Mouse (Mus musculus): Measurements from ENCODE around the gene Otogl. TPM values are rescaled to one million over a fixed set of nuclear protein-coding genes. Genes with fewer than 3 reads are reported as not detected.
A peak's percentile ranks its signal among the peaks of the same experiment; 100 is the strongest.

The Otogl gene
- polyA plus RNA-seq, 1 experiment = 0.05 TPM

GRCm38 (mm10) chr10:107890400-107890799 is 21.5 kb downstream of the Otogl start:
- TF ChIP-seq POLR2A (IDR thresholded peaks at IDR 0.05; ENCODE audit: low read depth, low read length) (no peak), CTCF (IDR thresholded peaks at IDR 0.05; ENCODE audit: borderline replicate concordance, insufficient read depth, low read length) (no peak)
- Histone ChIP-seq H3K4me1 (ENCODE audit: control insufficient read depth, insufficient read depth, low read length) (no peaks in the 10 kb centered on the region), H3K27ac (ENCODE audit: insufficient read depth, low read length) (no peak overlapping the region), H3K4me3 (ENCODE audit: insufficient read depth, low read length) (no peak overlapping the region)

DNA sequence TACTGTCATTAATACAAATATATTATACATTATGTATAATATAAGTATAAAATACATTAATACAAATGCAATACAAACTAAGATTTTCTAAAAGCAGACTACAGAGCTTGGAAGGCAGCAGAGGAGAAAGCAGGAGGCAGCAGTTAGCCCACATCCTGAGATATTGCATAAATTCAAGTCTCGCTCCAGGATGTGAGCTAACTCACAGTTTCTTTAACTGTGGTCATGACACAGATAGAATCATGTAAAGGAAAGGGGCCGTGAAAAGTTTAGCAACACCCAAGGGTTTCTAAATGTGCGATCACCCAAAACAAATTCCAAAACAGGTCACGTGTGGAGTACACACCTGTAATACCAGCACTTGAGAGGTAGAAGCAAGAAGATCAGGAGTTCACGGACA is 39.4 kb downstream of the Otogl start:
- no peaks in the 10 kb centered on the region; the same call in 1 of the 2 replicates for H3K4me1 ChIP-seq (ENCODE audit: control insufficient read depth, insufficient read depth, low read length)
- no peak overlapping the region for H3K27ac ChIP-seq (ENCODE audit: insufficient read depth, low read length)
- H3K4me3 ChIP-seq (ENCODE audit: insufficient read depth, low read length) = no peak overlapping the region
- TF ChIP-seq CTCF (IDR thresholded peaks at IDR 0.05; ENCODE audit: borderline replicate concordance, insufficient read depth, low read length) (no peak), POLR2A (IDR thresholded peaks at IDR 0.05; ENCODE audit: low read depth, low read length) (no peak)

DNA sequence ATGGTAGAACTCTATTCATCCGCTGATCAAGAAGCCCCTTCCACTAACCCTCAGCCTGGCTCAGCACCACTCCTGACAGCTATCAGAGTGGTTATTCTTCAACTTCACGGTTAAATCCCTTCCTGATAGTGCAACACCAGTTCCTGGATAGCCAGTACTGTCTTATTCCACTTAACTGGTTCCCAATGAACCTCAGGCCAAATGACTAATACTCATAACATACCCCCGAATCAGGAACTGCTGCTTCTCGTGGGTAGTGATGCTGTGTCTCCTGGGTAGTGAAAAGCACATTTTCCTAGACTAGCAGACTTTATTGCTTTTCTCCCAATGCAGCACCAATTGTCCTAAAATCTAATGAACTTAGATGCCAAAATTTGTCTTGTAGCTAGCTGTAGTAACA is 39.8 kb downstream of the Otogl start:
- Histone ChIP-seq H3K4me3 (ENCODE audit: insufficient read depth, low read length) (no peak overlapping the region), H3K27ac (ENCODE audit: insufficient read depth, low read length) (no peak overlapping the region), H3K4me1 (ENCODE audit: control insufficient read depth, insufficient read depth, low read length) (no peaks in the 10 kb centered on the region; the same call in 1 of the 2 replicates)
- TF ChIP-seq POLR2A (IDR thresholded peaks at IDR 0.05; ENCODE audit: low read depth, low read length) (no peak), CTCF (IDR thresholded peaks at IDR 0.05; ENCODE audit: borderline replicate concordance, insufficient read depth, low read length) (no peak)

DNA sequence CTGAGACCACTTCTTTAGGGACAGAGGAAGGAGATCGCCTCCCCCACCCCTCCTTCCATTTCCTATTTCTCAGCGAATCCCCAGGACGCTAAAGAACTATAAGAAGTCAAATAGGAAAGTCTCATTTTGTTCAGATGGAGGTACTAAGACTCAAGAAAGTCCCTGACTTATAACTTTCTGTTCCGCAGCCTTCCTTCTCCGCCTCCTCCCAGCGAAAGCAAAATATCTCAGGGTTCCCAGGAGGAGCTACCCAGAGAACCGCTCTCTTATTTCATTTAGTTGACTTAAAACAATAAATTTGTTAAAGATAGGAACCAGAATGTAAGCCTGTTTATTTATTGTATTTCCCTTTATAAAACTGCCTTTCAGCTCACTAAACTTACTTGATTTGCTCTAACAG is 41.4 kb downstream of the Otogl start:
- TF ChIP-seq POLR2A (IDR thresholded peaks at IDR 0.05; ENCODE audit: low read depth, low read length) (no peak), CTCF (IDR thresholded peaks at IDR 0.05; ENCODE audit: borderline replicate concordance, insufficient read depth, low read length) (no peak)
- Histone ChIP-seq H3K4me1 (ENCODE audit: control insufficient read depth, insufficient read depth, low read length) (no peaks in the 10 kb centered on the region; the same call in 1 of the 2 replicates), H3K27ac (ENCODE audit: insufficient read depth, low read length) (no peak overlapping the region)

DNA sequence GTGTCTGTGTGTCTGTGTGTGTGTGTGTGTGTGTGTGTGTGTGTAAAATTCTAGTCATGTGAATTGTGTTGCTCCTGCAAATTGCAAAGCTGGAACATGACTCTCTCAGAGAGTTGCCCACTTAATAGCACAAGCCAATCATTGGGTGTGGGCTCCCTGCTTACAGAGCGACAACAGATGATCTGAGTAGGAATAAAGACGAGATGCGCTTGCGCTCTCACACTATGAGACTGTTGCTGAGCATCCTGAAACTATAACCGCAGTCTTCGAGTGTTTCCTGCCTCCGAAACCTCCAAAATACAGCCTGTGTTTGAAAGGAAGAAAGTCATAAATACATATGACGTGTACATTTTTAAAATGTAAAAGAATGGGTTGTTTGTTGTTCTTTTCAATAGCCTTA is 43.0 kb downstream of the Otogl start:
- Histone ChIP-seq H3K27ac (ENCODE audit: insufficient read depth, low read length) (no peak overlapping the region), H3K4me3 (ENCODE audit: insufficient read depth, low read length) (no peak overlapping the region), H3K4me1 (ENCODE audit: control insufficient read depth, insufficient read depth, low read length) (no peaks in the 10 kb centered on the region; the same call in 1 of the 2 replicates)
- no peak for TF ChIP-seq POLR2A (IDR thresholded peaks at IDR 0.05; ENCODE audit: low read depth, low read length)
- no peak for TF ChIP-seq CTCF (IDR thresholded peaks at IDR 0.05; ENCODE audit: borderline replicate concordance, insufficient read depth, low read length)

More for the DNA sequence above, 41.4 kb downstream of the Otogl start:
- no peak overlapping the region for H3K4me3 ChIP-seq (ENCODE audit: insufficient read depth, low read length)

- H3K27ac ChIP-seq (ENCODE audit: insufficient read depth, low read length) = no peak overlapping the region
- TF ChIP-seq CTCF (IDR thresholded peaks at IDR 0.05; ENCODE audit: borderline replicate concordance, insufficient read depth, low read length) = no peak
- no peak for TF ChIP-seq POLR2A (IDR thresholded peaks at IDR 0.05; ENCODE audit: low read depth, low read length)
- no peaks in the 10 kb centered on the region; the same call in 1 of the 2 replicates for H3K4me1 ChIP-seq (ENCODE audit: control insufficient read depth, insufficient read depth, low read length)
- no peak overlapping the region for H3K4me3 ChIP-seq (ENCODE audit: insufficient read depth, low read length)
Measured at GRCm38 (mm10) chr10:107867414-107867813, 44.5 kb downstream of the Otogl start.

- H3K27ac ChIP-seq (ENCODE audit: insufficient read depth, low read length) = no peak overlapping the region
- H3K4me3 ChIP-seq (ENCODE audit: insufficient read depth, low read length) = no peak overlapping the region
- no peaks in the 10 kb centered on the region for H3K4me1 ChIP-seq (ENCODE audit: control insufficient read depth, insufficient read depth, low read length)
- TF ChIP-seq CTCF (IDR thresholded peaks at IDR 0.05; ENCODE audit: borderline replicate concordance, insufficient read depth, low read length) = no peak
- TF ChIP-seq POLR2A (IDR thresholded peaks at IDR 0.05; ENCODE audit: low read depth, low read length) = no peak
Measured at GRCm38 (mm10) chr10:107860235-107860917, 51.6 kb downstream of the Otogl start.

GRCm38 (mm10) chr10:107859220-107859619 is 52.7 kb downstream of the Otogl start:
- no peak overlapping the region for H3K27ac ChIP-seq (ENCODE audit: insufficient read depth, low read length)
- no peak overlapping the region for H3K4me3 ChIP-seq (ENCODE audit: insufficient read depth, low read length)
- TF ChIP-seq POLR2A (IDR thresholded peaks at IDR 0.05; ENCODE audit: low read depth, low read length) (no peak), CTCF (IDR thresholded peaks at IDR 0.05; ENCODE audit: borderline replicate concordance, insufficient read depth, low read length) (no peak)
- no peaks in the 10 kb centered on the region for H3K4me1 ChIP-seq (ENCODE audit: control insufficient read depth, insufficient read depth, low read length)

- H3K4me1 ChIP-seq (ENCODE audit: control insufficient read depth, insufficient read depth, low read length) = no peaks in the 10 kb centered on the region
- peak; percentile 17; the same call in 1 of the 2 replicates for TF ChIP-seq CTCF (IDR thresholded peaks at IDR 0.05; ENCODE audit: borderline replicate concordance, insufficient read depth, low read length)
- no peak for TF ChIP-seq POLR2A (IDR thresholded peaks at IDR 0.05; ENCODE audit: low read depth, low read length)
- no peak overlapping the region for H3K27ac ChIP-seq (ENCODE audit: insufficient read depth, low read length)
- no peak overlapping the region for H3K4me3 ChIP-seq (ENCODE audit: insufficient read depth, low read length)
Measured at GRCm38 (mm10) chr10:107858684-107859083, 53.2 kb downstream of the Otogl start.

GRCm38 (mm10) chr10:107844906-107845305 is 67.0 kb downstream of the Otogl start:
- Histone ChIP-seq H3K4me1 (ENCODE audit: control insufficient read depth, insufficient read depth, low read length) (no peaks in the 10 kb centered on the region), H3K4me3 (ENCODE audit: insufficient read depth, low read length) (no peak overlapping the region), H3K27ac (ENCODE audit: insufficient read depth, low read length) (no peak overlapping the region)
- TF ChIP-seq CTCF (IDR thresholded peaks at IDR 0.05; ENCODE audit: borderline replicate concordance, insufficient read depth, low read length) = no peak
- no peak for TF ChIP-seq POLR2A (IDR thresholded peaks at IDR 0.05; ENCODE audit: low read depth, low read length)
